Mouse (Mus musculus) lung, embryonic 14.5 days (tissue): ENCODE data around the gene Snrpc. TPM values are rescaled to one million over a fixed set of nuclear protein-coding genes. Genes with fewer than 3 reads are reported as not detected.

Experiments
- ATAC-seq: fragments of 200-750 bp; cut with Nextera tagmentation; 2 replicates; pipeline ENCODE4 v1.8.0; 2017; ENCODE audit warnings: mild to moderate bottlenecking, moderate TSS enrichment, moderate library complexity; ENCODE audit not compliant: insufficient read depth
- DNase-seq: peaks from one replicate; pipeline ENCODE4 v3.0.0-alpha.2; 2015
- H3K27ac ChIP-seq: fragments of 300-500 bp; sonication (generic); 2 replicates; pipeline ENCODE4 v1.5.1; 2014; ENCODE audit warnings: low read depth, mild to moderate bottlenecking, moderate library complexity
- H3K27me3 ChIP-seq: fragments of 300-500 bp; sonication (generic); 2 replicates; pipeline ENCODE4 v1.6.1; 2014; ENCODE audit warnings: low read length, control low read depth; ENCODE audit not compliant: insufficient read depth
- H3K36me3 ChIP-seq: fragments of 300-500 bp; sonication (generic); 2 replicates; pipeline ENCODE4 v1.6.1; 2014; ENCODE audit warnings: control low read depth; ENCODE audit not compliant: insufficient read depth
- H3K4me1 ChIP-seq: fragments of 300-500 bp; sonication (generic); 2 replicates; pipeline ENCODE4 v1.6.1; 2014; ENCODE audit warnings: antibody characterized with exemption, control low read depth; ENCODE audit not compliant: insufficient read depth
- H3K4me2 ChIP-seq: fragments of 300-500 bp; sonication (generic); 2 replicates; pipeline ENCODE4 v1.6.1; 2014; ENCODE audit warnings: mild to moderate bottlenecking
- H3K4me3 ChIP-seq: fragments of 300-500 bp; sonication (generic); 2 replicates; pipeline ENCODE4 v1.5.1; 2014; ENCODE audit warnings: low read depth, low read length
- H3K9ac ChIP-seq: fragments of 300-500 bp; sonication (generic); 2 replicates; pipeline ENCODE4 v1.6.1; 2014
- H3K9me3 ChIP-seq: fragments of 300-500 bp; sonication (generic); 2 replicates; pipeline ENCODE4 v1.6.1; 2016; ENCODE audit warnings: low read depth, low read length, control low read depth
- CTCF ChIP-seq: IDR thresholded peaks from 2 replicates; pipeline ENCODE4 v1.5.1; 2016; ENCODE audit warnings: antibody characterized with exemption, low read depth
- whole genome bisulfite sequencing: fragments of 180-500 bp; shearing (Covaris S2); extraction: QIAGEN DNeasy Blood & Tissue Kit; methylation state at CpG from one replicate; pipeline ENCODE4 v1.1.7; 2014; 5-methylcytosine and 5-hydroxymethylcytosine counted together
- polyA plus RNA-seq: library from polyadenylated mRNA; unstranded; fragments of >200 nt; fragmentation: Nextera tagmentation; extraction: Ambion mirVana; gene quantifications from 2 replicates; pipeline ENCODE4 v1.2.1, GENCODE M21; 2014

Gene Snrpc
- polyA plus RNA-seq, 1 experiment from 2014 or later = 368 TPM

DNA sequence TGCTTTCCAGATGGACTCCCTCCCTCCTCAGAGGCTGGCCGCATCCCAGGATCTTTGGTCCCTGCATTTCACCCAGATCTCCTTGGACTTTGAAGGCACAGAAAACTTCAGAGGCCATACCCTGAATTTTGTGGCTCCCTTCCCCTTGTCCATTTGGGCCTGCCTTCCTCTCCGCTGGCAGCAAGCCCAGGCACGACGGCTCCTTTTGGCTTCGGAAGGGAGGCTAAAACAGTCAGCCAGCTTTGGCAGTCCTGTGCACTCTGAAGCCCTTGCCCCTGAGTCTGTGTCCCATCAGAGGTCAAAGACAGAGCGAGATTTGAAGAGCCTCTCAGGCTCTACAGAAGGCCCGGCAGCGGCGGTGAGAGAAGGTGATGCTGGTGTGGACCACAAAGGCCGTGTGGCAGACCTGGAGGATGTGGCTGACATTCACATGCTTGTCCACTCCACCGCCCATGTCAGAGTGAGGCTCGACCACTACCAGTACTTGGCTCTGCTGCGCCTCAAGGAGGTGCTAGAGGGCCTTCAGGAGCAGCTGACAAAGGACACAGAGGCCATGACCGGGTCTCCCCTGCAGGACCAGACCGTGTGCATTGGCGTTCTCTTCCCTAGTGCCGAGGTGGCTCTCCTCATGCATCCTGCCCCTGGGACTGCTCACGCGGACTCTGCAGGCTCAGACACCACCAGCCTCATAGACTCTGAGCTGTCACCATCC, 48.7 kb downstream of the Snrpc start:
- no peak overlapping the region for H3K9ac ChIP-seq
- H3K9me3 ChIP-seq = no peaks in the 10 kb centered on the region
- 80% methylated on average over 19 of the region's 19 CpGs for WGBS
- DNase-seq = peak; percentile 46
- H3K27ac ChIP-seq = no peak overlapping the region
- peak; percentile 13; the same call in 1 of the 2 replicates for TF ChIP-seq CTCF
- no peaks in the 10 kb centered on the region for H3K4me1 ChIP-seq
- no peaks in the 10 kb centered on the region for H3K27me3 ChIP-seq
- no peak overlapping the region for H3K4me2 ChIP-seq
- H3K36me3 ChIP-seq = peaks cover 69% of the 10 kb centered on the region
- no peak overlapping the region for H3K4me3 ChIP-seq
- no peak for ATAC-seq

Other genes starting within 250 kb of the Snrpc start
- 30.5 and 34.4 TPM in 2 replicates for gene Nudt3, start 214.7 kb upstream of the Snrpc start, polyA plus RNA-seq
- not detected in 2 replicates for gene RPS10-NUDT3, start 202.9 kb upstream of the Snrpc start, polyA plus RNA-seq
- 1,167 and 1,191 TPM in 2 replicates for gene Rps10, start 201.5 kb upstream of the Snrpc start, polyA plus RNA-seq
- 0.39 and 0.60 TPM in 2 replicates for gene Pacsin1, start 182.6 kb upstream of the Snrpc start, polyA plus RNA-seq
- 0.88 and 1.1 TPM in 2 replicates for gene Spdef, start 109.2 kb upstream of the Snrpc start, polyA plus RNA-seq
- gene D17Wsu92e, start 17.5 kb upstream of the Snrpc start, polyA plus RNA-seq = 19.5 and 20.3 TPM in 2 replicates
- 7.1 and 8.0 TPM in 2 replicates for gene Uhrf1bp1, start 18.3 kb downstream of the Snrpc start, polyA plus RNA-seq
- gene Anks1, start 71.2 kb downstream of the Snrpc start, polyA plus RNA-seq = 18.7 and 19.4 TPM in 2 replicates
- 68.4 and 68.5 TPM in 2 replicates for gene Taf11, start 71.7 kb downstream of the Snrpc start, polyA plus RNA-seq
- 1.6 and 2.0 TPM in 2 replicates for gene Tcp11, start 242.5 kb downstream of the Snrpc start, polyA plus RNA-seq